8 mouse cellular contexts compared by ENCODE assay signal in the genomic region with DNA sequence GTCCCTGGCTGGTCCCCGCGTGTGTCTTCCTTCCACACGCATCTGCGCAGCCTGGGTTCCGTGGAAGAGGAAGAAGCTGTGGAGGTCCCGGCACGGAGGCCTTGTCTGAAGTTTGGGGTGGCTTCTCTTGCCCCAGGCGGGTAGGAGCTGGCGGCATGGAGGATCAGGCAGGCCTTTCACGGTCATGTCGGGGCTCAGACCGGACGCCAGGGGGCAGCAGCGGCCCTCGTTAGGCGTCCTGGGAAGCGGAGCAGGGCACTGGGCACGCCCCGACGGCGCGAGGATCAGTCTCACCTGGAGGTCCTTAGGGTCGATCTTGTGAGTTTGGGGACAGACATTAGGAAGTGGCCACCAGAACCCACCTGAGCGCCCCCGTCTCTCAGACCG.
DNase-seq lines count a peak whose midpoint lies in the region; ATAC-seq lines count a peak whose summit lies in the region.

No protein-coding gene starts in this region.

- H3K4me1 ChIP-seq in heart, embryonic 11.5 days (ENCODE audit: control insufficient read depth, insufficient read depth, low read length), result peaks cover 16% of the 10 kb centered on the region
- H3K4me1 ChIP-seq in kidney, embryonic 16.5 days (ENCODE audit: insufficient read depth, low read length), result peaks cover 33% of the 10 kb centered on the region
- H3K4me1 ChIP-seq in liver, embryonic 13.5 days (replicated peaks), result peaks cover 65% of the 10 kb centered on the region
- H3K4me1 ChIP-seq in stomach, embryonic 14.5 days (ENCODE audit: control insufficient read depth, insufficient read depth, low read length), result 0 out of 2 replicates have a peak, but pooled peaks cover 4% of the 10 kb centered on the region

- ATAC-seq in erythroblast, adult 5-6 weeks (replicated peaks; ENCODE audit: low FRiP score, poor library complexity, severe bottlenecking), result peak; percentile 85
- ATAC-seq in heart, embryonic 11.5 days (replicated peaks; ENCODE audit: insufficient number of reproducible peaks, low FRiP score, low TSS enrichment), result peak; percentile 72
- ATAC-seq in kidney, embryonic 16.5 days (ENCODE audit: low FRiP score, low TSS enrichment), result peak; percentile 82
- ATAC-seq in liver, embryonic 13.5 days (ENCODE audit: low read depth), result peak; percentile 72
- peak; percentile 77; the same call in 1 of the 2 replicates for ATAC-seq in stomach, embryonic 14.5 days (ENCODE audit: insufficient number of reproducible peaks, insufficient read depth, low FRiP score, low read depth)

- H3K9me3 ChIP-seq in heart, embryonic 11.5 days (replicated peaks; ENCODE audit: control insufficient read depth, low read length), result no peaks in the 10 kb centered on the region
- H3K9me3 ChIP-seq in kidney, embryonic 16.5 days (ENCODE audit: low read length), result no peaks in the 10 kb centered on the region
- H3K9me3 ChIP-seq in liver, embryonic 13.5 days (replicated peaks), result no peaks in the 10 kb centered on the region
- no peaks in the 10 kb centered on the region for H3K9me3 ChIP-seq in stomach, embryonic 14.5 days (ENCODE audit: control insufficient read depth, low read depth, low read length)

- H3K36me3 ChIP-seq in heart, embryonic 11.5 days (ENCODE audit: control insufficient read depth, insufficient read depth, low read length), result no peaks in the 10 kb centered on the region
- H3K36me3 ChIP-seq in kidney, embryonic 16.5 days (ENCODE audit: insufficient read depth, low read length), result no peaks in the 10 kb centered on the region
- no peaks in the 10 kb centered on the region for H3K36me3 ChIP-seq in liver, embryonic 13.5 days
- no peaks in the 10 kb centered on the region for H3K36me3 ChIP-seq in stomach, embryonic 14.5 days (ENCODE audit: control insufficient read depth, insufficient read depth, low read length)

- peak overlapping the region; percentile 69; the same call in 1 of the 2 replicates for H3K9ac ChIP-seq in heart, embryonic 11.5 days (ENCODE audit: low read depth, low read length)
- H3K9ac ChIP-seq in kidney, embryonic 16.5 days (replicated peaks; ENCODE audit: low read length), result peak overlapping the region; percentile 70
- H3K9ac ChIP-seq in liver, embryonic 13.5 days, result peak overlapping the region; percentile 90
- peak overlapping the region; percentile 57 for H3K9ac ChIP-seq in stomach, embryonic 14.5 days (replicated peaks; ENCODE audit: low read depth, low read length)

- peak overlapping the region; percentile 56 for H3K4me3 ChIP-seq in heart, embryonic 11.5 days (ENCODE audit: low read depth, low read length)
- peak overlapping the region; percentile 66 for H3K4me3 ChIP-seq in kidney, embryonic 16.5 days (ENCODE audit: low read length)
- H3K4me3 ChIP-seq in liver, embryonic 13.5 days (replicated peaks), result peak overlapping the region; percentile 80
- H3K4me3 ChIP-seq in stomach, embryonic 14.5 days (ENCODE audit: low read depth, low read length), result peak overlapping the region; percentile 49

- under 1% methylated on average over 26 of the region's 26 CpGs for WGBS in heart, embryonic 11.5 days (ENCODE audit: insufficient replicate concordance)
- under 1% methylated on average over 26 of the region's 26 CpGs for WGBS in kidney, embryonic 16.5 days
- WGBS in liver, embryonic 13.5 days (ENCODE audit: insufficient replicate concordance), result under 1% methylated on average over 26 of the region's 26 CpGs
- under 1% methylated on average over 26 of the region's 26 CpGs for WGBS in stomach, embryonic 14.5 days

- H3K4me2 ChIP-seq in heart, embryonic 11.5 days, result peak overlapping the region; percentile 99
- peak overlapping the region; percentile 100 for H3K4me2 ChIP-seq in kidney, embryonic 16.5 days (replicated peaks; ENCODE audit: low read depth, low read length)
- peak overlapping the region; percentile 100 for H3K4me2 ChIP-seq in liver, embryonic 13.5 days
- peak overlapping the region; percentile 94 for H3K4me2 ChIP-seq in stomach, embryonic 14.5 days (replicated peaks; ENCODE audit: low read depth, low read length)

- peaks cover 71% of the 10 kb centered on the region for H3K27me3 ChIP-seq in heart, embryonic 11.5 days (ENCODE audit: control insufficient read depth, insufficient read depth, low read length)
- H3K27me3 ChIP-seq in kidney, embryonic 16.5 days (ENCODE audit: insufficient read depth, low read length), result peaks cover 50% of the 10 kb centered on the region
- H3K27me3 ChIP-seq in liver, embryonic 13.5 days, result peaks cover 47% of the 10 kb centered on the region
- peaks cover 8% of the 10 kb centered on the region; the same call in 1 of the 2 replicates for H3K27me3 ChIP-seq in stomach, embryonic 14.5 days (ENCODE audit: control insufficient read depth, insufficient read depth, low read length)

- peak; percentile 92 to 93 for DNase-seq in B cell, adult 2 months
- DNase-seq in brain, adult 2 months (ENCODE audit: low read depth, low spot score), result peak; percentile 73
- peak; percentile 86 for DNase-seq in liver, embryonic 13.5 days
- DNase-seq in natural killer cell, adult 2 months (ENCODE audit: low spot score in 2 of 2), result peak; percentile 81 to 85

- H3K27ac ChIP-seq in heart, embryonic 11.5 days (ENCODE audit: low read depth, low read length), result no peak overlapping the region; the same call in 1 of the 2 replicates
- no peak overlapping the region for H3K27ac ChIP-seq in kidney, embryonic 16.5 days (ENCODE audit: low read length)
- H3K27ac ChIP-seq in liver, embryonic 13.5 days, result peak overlapping the region; percentile 92
- H3K27ac ChIP-seq in stomach, embryonic 14.5 days (ENCODE audit: low read length), result peak overlapping the region; percentile 64; the same call in 1 of the 2 replicates

Comparison
In these comparisons a context has a peak if more than half of its experiments do, and no peak if none do; other contexts are left out.
1. H3K27ac ChIP-seq: peak in liver, embryonic 13.5 days (single experiment) and stomach, embryonic 14.5 days (single experiment); none in heart, embryonic 11.5 days (single experiment) and kidney, embryonic 16.5 days (single experiment).
2. Peak in every context shown above with its lines, with median percentiles within 50 percentile points of each other: DNase-seq, ATAC-seq, H3K4me2 ChIP-seq, H3K4me3 ChIP-seq and H3K9ac ChIP-seq.